Mouse (Mus musculus): ENCODE results near the gene Per3. TPM values are rescaled to one million over a fixed set of nuclear protein-coding genes. Genes with fewer than 3 reads are reported as not detected.

Per3 gene
- total and polyA plus RNA-seq, 2 experiments from 2014 or later = 4.7 to 11.4 TPM

- WGBS = under 1% methylated on average over 113 of the region's 114 CpGs
- peak within 1 kb of the TSS; percentile 88 for H3K4me3 ChIP-seq (ENCODE audit: low read length)
- peak; percentile 100 for DNase-seq (ENCODE audit: low spot score)
Observed at GRCm38 (mm10) chr4:151057347-151058321, 13.2 kb upstream of the Per3 start, which contains the start of gene Vamp3. Vamp3 (minus strand) TSS chr4:151057963.

GRCm38 (mm10) chr4:151051162-151051561 is 6.7 kb upstream of the Per3 start:
- no peaks in the 10 kb centered on the region for H3K9me3 ChIP-seq (ENCODE audit: low read length)
- no peak overlapping the region for H3K9ac ChIP-seq (replicated peaks; ENCODE audit: low read length)
- H3K4me3 ChIP-seq (ENCODE audit: low read length) = no peak overlapping the region
- no peaks in the 10 kb centered on the region for H3K27me3 ChIP-seq (ENCODE audit: insufficient read depth, low read length)
- WGBS = 79% methylated on average over 1 of the region's 1 CpGs
- DNase-seq (ENCODE audit: low spot score) = no peak
- TF ChIP-seq CTCF (IDR thresholded peaks at IDR 0.05; ENCODE audit: low read depth) = no peak
- H3K4me1 ChIP-seq (ENCODE audit: insufficient read depth, low read length) = peaks cover 2% of the 10 kb centered on the region; the same call in 1 of the 2 replicates
- no peak for ATAC-seq
- H3K4me2 ChIP-seq (ENCODE audit: low read depth, low read length) = no peak overlapping the region
- no peak overlapping the region for H3K27ac ChIP-seq
- H3K36me3 ChIP-seq (ENCODE audit: insufficient read depth, low read length) = peaks cover 39% of the 10 kb centered on the region

More at GRCm38 (mm10) chr4:151057347-151058321, 13.2 kb upstream of the Per3 start, which contains the start of gene Vamp3:
- H3K9me3 ChIP-seq (ENCODE audit: low read length) = no peaks in the 10 kb centered on the region
- H3K27ac ChIP-seq = peak within 1 kb of the TSS; percentile 93
- TF ChIP-seq CTCF (IDR thresholded peaks at IDR 0.05; ENCODE audit: low read depth) = no peak
- H3K4me1 ChIP-seq (ENCODE audit: insufficient read depth, low read length) = peaks cover 8% of the 10 kb centered on the region
- H3K4me2 ChIP-seq (ENCODE audit: low read depth, low read length) = peak within 1 kb of the TSS; percentile 76
- peak; percentile 99 for ATAC-seq
- peaks cover 15% of the 10 kb centered on the region; the same call in 1 of the 2 replicates for H3K36me3 ChIP-seq (ENCODE audit: insufficient read depth, low read length)
- H3K27me3 ChIP-seq (ENCODE audit: insufficient read depth, low read length) = no peaks in the 10 kb centered on the region
- H3K9ac ChIP-seq (replicated peaks; ENCODE audit: low read length) = peak within 1 kb of the TSS; percentile 89

GRCm38 (mm10) chr4:151046524-151046923 is 2.1 kb upstream of the Per3 start:
- TF ChIP-seq CTCF (IDR thresholded peaks at IDR 0.05; ENCODE audit: low read depth) = no peak
- Histone ChIP-seq H3K4me2 (ENCODE audit: low read depth, low read length) (no peak overlapping the region), H3K27ac (no peak overlapping the region), H3K9me3 (ENCODE audit: low read length) (no peaks in the 10 kb centered on the region), H3K9ac (replicated peaks; ENCODE audit: low read length) (no peak overlapping the region), H3K4me1 (ENCODE audit: insufficient read depth, low read length) (no peaks in the 10 kb centered on the region), H3K36me3 (ENCODE audit: insufficient read depth, low read length) (peaks cover 33% of the 10 kb centered on the region), H3K27me3 (ENCODE audit: insufficient read depth, low read length) (no peaks in the 10 kb centered on the region), H3K4me3 (ENCODE audit: low read length) (no peak overlapping the region)
- DNase-seq (ENCODE audit: low spot score) (no peak), ATAC-seq (no peak)
- 78% methylated on average over 3 of the region's 3 CpGs for WGBS

GRCm38 (mm10) chr4:151044944-151045570 is 592 bp upstream of the Per3 start:
- Histone ChIP-seq H3K27me3 (ENCODE audit: insufficient read depth, low read length) (no peaks in the 10 kb centered on the region), H3K4me2 (ENCODE audit: low read depth, low read length) (peak overlapping the region; percentile 98), H3K9me3 (ENCODE audit: low read length) (no peaks in the 10 kb centered on the region), H3K27ac (no peak overlapping the region), H3K9ac (replicated peaks; ENCODE audit: low read length) (peak overlapping the region; percentile 60; the same call in 1 of the 2 replicates), H3K4me1 (ENCODE audit: insufficient read depth, low read length) (no peaks in the 10 kb centered on the region), H3K36me3 (ENCODE audit: insufficient read depth, low read length) (peaks cover 24% of the 10 kb centered on the region), H3K4me3 (ENCODE audit: low read length) (peak overlapping the region; percentile 52)
- WGBS = 6% methylated on average over 21 of the region's 21 CpGs
- TF ChIP-seq CTCF (IDR thresholded peaks at IDR 0.05; ENCODE audit: low read depth) = no peak
- ATAC-seq (no peak), DNase-seq (ENCODE audit: low spot score) (no peak)

GRCm38 (mm10) chr4:151043281-151043680 is 1.2 kb downstream of the Per3 start:
- H3K36me3 ChIP-seq (ENCODE audit: insufficient read depth, low read length) = peaks cover 9% of the 10 kb centered on the region
- H3K4me1 ChIP-seq (ENCODE audit: insufficient read depth, low read length) = no peaks in the 10 kb centered on the region
- no peak for DNase-seq (ENCODE audit: low spot score)
- H3K9ac ChIP-seq (replicated peaks; ENCODE audit: low read length) = no peak overlapping the region
- ATAC-seq = no peak
- no peak overlapping the region for H3K27ac ChIP-seq
- H3K4me3 ChIP-seq (ENCODE audit: low read length) = peak overlapping the region; percentile 52
- WGBS = 34% methylated on average over 5 of the region's 5 CpGs
- H3K9me3 ChIP-seq (ENCODE audit: low read length) = no peaks in the 10 kb centered on the region
- TF ChIP-seq CTCF (IDR thresholded peaks at IDR 0.05; ENCODE audit: low read depth) = no peak
- peak overlapping the region; percentile 98 for H3K4me2 ChIP-seq (ENCODE audit: low read depth, low read length)
- H3K27me3 ChIP-seq (ENCODE audit: insufficient read depth, low read length) = no peaks in the 10 kb centered on the region

- no peak overlapping the region for H3K4me2 ChIP-seq (ENCODE audit: low read depth, low read length)
- no peaks in the 10 kb centered on the region for H3K4me1 ChIP-seq (ENCODE audit: insufficient read depth, low read length)
- DNase-seq (ENCODE audit: low spot score) (no peak), ATAC-seq (no peak)
- H3K9me3 ChIP-seq (ENCODE audit: low read length) = no peaks in the 10 kb centered on the region
- no peak overlapping the region for H3K9ac ChIP-seq (replicated peaks; ENCODE audit: low read length)
- H3K27ac ChIP-seq = no peak overlapping the region
- no peaks in the 10 kb centered on the region for H3K36me3 ChIP-seq (ENCODE audit: insufficient read depth, low read length)
- WGBS = 83% methylated on average over 5 of the region's 5 CpGs
- TF ChIP-seq CTCF (IDR thresholded peaks at IDR 0.05; ENCODE audit: low read depth) = no peak
- H3K27me3 ChIP-seq (ENCODE audit: insufficient read depth, low read length) = no peaks in the 10 kb centered on the region
- no peak overlapping the region for H3K4me3 ChIP-seq (ENCODE audit: low read length)
Observed at GRCm38 (mm10) chr4:151041506-151041905, 3.0 kb downstream of the Per3 start.
